Mouse (Mus musculus) liver, postnatal 0 days (tissue): Measurements from ENCODE around the gene Atf1. TPM values are rescaled to one million over a fixed set of nuclear protein-coding genes. Genes with fewer than 3 reads are reported as not detected.
A peak's percentile ranks its signal among the peaks of the same experiment; 100 is the strongest.
"Not testable (repeated sequence)": the region's sequence is repeated elsewhere in the genome, so short reads cannot be mapped to it uniquely, and the experiment has no call there.

Experiments
- ATAC-seq: fragments of 200-750 bp; cut with Nextera tagmentation; 2 replicates; pipeline ENCODE4 v1.8.0; 2017; ENCODE audit warnings: mild to moderate bottlenecking, moderate library complexity
- DNase-seq: peaks from one replicate; pipeline ENCODE4 v3.0.0-alpha.2; 2016
- H3K27ac ChIP-seq: fragments of 300-500 bp; sonication (generic); 2 replicates; pipeline ENCODE4 v1.5.1; 2014; ENCODE audit warnings: antibody characterized with exemption, moderate library complexity, mild to moderate bottlenecking, low read depth
- H3K27me3 ChIP-seq: fragments of 300-500 bp; sonication (generic); 2 replicates; pipeline ENCODE4 v1.6.1; 2014; ENCODE audit warnings: low read length, control low read depth, mixed read lengths; ENCODE audit not compliant: insufficient read depth
- H3K36me3 ChIP-seq: fragments of 300-500 bp; sonication (generic); replicated peaks from 2 replicates; pipeline ENCODE4 v1.6.1; 2014; ENCODE audit warnings: mild to moderate bottlenecking, control low read depth, low read length, moderate library complexity, mixed read lengths; ENCODE audit not compliant: insufficient read depth
- H3K4me1 ChIP-seq: fragments of 300-500 bp; sonication (generic); 2 replicates; pipeline ENCODE4 v1.6.1; 2014; ENCODE audit warnings: antibody characterized with exemption, mild to moderate bottlenecking, control low read depth; ENCODE audit not compliant: insufficient read depth
- H3K4me2 ChIP-seq: fragments of 300-500 bp; sonication (generic); 2 replicates; pipeline ENCODE4 v1.6.1; 2014; ENCODE audit warnings: low read depth, mild to moderate bottlenecking, low read length, moderate library complexity, mixed read lengths
- H3K4me3 ChIP-seq: fragments of 300-500 bp; sonication (generic); 2 replicates; pipeline ENCODE4 v1.5.1; 2014; ENCODE audit warnings: low read depth, low read length
- H3K9ac ChIP-seq: fragments of 300-500 bp; sonication (generic); replicated peaks from 2 replicates; pipeline ENCODE4 v1.6.1; 2014; ENCODE audit warnings: mild to moderate bottlenecking, moderate library complexity
- H3K9me3 ChIP-seq: fragments of 300-500 bp; sonication (generic); 2 replicates; pipeline ENCODE4 v1.6.1; 2016; ENCODE audit warnings: mild to moderate bottlenecking, control low read depth, low read length, mixed read lengths
- CTCF ChIP-seq: sonication (generic); IDR thresholded peaks from 2 replicates; pipeline ENCODE4 v1.5.1; 2016; ENCODE audit warnings: antibody characterized with exemption, low read depth
- EP300 ChIP-seq: IDR thresholded peaks from 2 replicates; pipeline ENCODE4 v1.6.1; 2016; ENCODE audit warnings: antibody characterized with exemption, low read depth, mild to moderate bottlenecking
- WGBS: fragments of 180-500 bp; shearing (Covaris S2); extraction: QIAGEN DNeasy Blood & Tissue Kit; methylation state at CpG from one replicate; pipeline ENCODE4 v1.1.7; 2014; ENCODE audit not compliant: insufficient replicate concordance; 5-methylcytosine and 5-hydroxymethylcytosine counted together
- polyA plus RNA-seq: library from polyadenylated mRNA; unstranded; fragments of >200 nt; fragmentation: Nextera tagmentation; extraction: Ambion mirVana; gene quantifications from 2 replicates; pipeline ENCODE4 v1.2.1, GENCODE M21; 2015

Gene Atf1
- polyA plus RNA-seq, 1 experiment from 2014 or later: 24.4 TPM

DNA sequence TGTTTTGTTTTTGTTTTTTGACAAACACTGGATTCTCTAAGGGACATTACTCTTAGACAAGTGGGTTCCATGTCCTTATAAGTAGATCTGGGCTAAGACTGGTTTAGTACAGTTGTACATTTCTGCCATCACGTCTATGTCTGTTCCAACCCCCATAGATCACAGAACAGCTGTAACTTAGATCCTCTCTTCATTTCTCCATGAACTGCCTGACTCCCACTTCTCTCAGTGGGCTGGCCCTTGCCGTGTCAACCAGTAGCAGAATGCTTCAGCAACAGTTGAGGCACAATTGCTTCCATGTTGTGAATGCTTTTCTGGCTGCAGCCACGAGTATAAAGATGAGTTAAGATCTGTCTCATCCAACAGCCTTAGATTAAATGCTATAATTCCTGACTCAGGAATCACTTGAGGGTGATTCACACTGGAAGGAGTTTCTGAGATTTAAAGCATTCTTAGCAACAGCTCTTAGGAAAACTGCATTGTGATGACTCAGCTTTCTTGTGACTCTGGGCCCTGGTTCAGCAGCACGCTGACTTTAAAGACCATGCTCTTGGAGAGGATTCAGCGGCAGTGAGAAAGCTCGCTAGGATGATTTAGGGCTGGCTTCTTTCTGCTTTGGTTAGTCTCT is 23.6 kb downstream of the Atf1 start:
- DNase-seq (no peak), ATAC-seq (no peak)
- 90% methylated on average over 6 of the region's 6 CpGs for WGBS
- Histone ChIP-seq H3K9ac (no peak overlapping the region), H3K4me1 (no peaks in the 10 kb centered on the region), H3K9me3 (no peaks in the 10 kb centered on the region), H3K4me2 (no peak overlapping the region), H3K27me3 (no peaks in the 10 kb centered on the region), H3K27ac (no peak overlapping the region), H3K4me3 (no peak overlapping the region), H3K36me3 (peaks cover 82% of the 10 kb centered on the region)
- TF ChIP-seq EP300 (no peak), CTCF (no peak)

DNA sequence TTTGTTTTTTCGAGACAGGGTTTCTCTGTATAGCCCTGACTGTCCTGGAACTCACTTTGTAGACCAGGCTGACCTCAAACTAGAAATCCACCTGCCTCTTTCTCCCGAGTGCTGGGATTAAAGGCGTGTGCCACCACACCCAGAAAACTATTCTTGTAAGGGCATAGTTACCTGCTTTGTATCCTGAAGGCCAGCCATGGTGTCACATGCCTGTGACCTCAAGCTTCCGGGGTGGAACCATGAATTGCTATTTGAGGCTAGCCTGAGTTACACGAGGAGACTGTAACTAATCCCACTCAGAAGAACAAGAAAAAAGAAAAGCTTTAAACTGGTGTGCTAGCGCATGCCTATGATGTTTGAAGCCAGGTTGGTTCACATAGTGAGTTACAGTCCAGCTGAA is 28.8 kb downstream of the Atf1 start:
- Histone ChIP-seq H3K4me2 (no peak overlapping the region), H3K27me3 (no peaks in the 10 kb centered on the region), H3K27ac (no peak overlapping the region), H3K4me3 (no peak overlapping the region), H3K9ac (no peak overlapping the region), H3K36me3 (peaks cover 62% of the 10 kb centered on the region), H3K4me1 (no peaks in the 10 kb centered on the region), H3K9me3 (no peaks in the 10 kb centered on the region)
- no peak for DNase-seq
- no peak for TF ChIP-seq EP300
- ATAC-seq: no peak
- WGBS: 87% methylated on average over 6 of the region's 6 CpGs

DNA sequence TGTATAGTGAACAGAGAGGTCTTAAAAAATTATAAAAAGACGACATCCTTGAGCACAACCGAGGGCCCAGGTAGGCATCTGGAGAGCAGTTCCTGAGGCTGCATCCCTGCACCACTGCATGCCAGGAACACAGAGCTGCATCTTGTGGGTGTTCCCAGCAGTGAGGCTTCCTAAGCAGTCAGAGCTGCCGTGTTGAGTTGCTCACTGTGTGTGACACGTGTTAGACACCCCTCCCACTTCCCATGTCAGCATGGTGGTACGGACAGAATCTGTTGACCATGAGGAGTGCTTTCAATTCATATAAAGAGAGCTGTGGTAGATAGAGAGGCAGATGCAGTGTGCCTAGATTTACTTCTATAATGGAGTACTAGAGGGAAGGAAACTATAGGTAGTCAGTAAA is 29.7 kb downstream of the Atf1 start:
- no peaks in the 10 kb centered on the region for H3K27me3 ChIP-seq
- no peak overlapping the region for H3K4me2 ChIP-seq
- no peak overlapping the region for H3K4me3 ChIP-seq
- no peaks in the 10 kb centered on the region for H3K9me3 ChIP-seq
- H3K9ac ChIP-seq: no peak overlapping the region
- peaks cover 58% of the 10 kb centered on the region for H3K36me3 ChIP-seq
- DNase-seq: no peak
- TF ChIP-seq CTCF: no peak
- no peak for TF ChIP-seq EP300
- no peak for ATAC-seq
- WGBS: 89% methylated on average over 5 of the region's 5 CpGs
- H3K27ac ChIP-seq: no peak overlapping the region
- H3K4me1 ChIP-seq: no peaks in the 10 kb centered on the region

DNA sequence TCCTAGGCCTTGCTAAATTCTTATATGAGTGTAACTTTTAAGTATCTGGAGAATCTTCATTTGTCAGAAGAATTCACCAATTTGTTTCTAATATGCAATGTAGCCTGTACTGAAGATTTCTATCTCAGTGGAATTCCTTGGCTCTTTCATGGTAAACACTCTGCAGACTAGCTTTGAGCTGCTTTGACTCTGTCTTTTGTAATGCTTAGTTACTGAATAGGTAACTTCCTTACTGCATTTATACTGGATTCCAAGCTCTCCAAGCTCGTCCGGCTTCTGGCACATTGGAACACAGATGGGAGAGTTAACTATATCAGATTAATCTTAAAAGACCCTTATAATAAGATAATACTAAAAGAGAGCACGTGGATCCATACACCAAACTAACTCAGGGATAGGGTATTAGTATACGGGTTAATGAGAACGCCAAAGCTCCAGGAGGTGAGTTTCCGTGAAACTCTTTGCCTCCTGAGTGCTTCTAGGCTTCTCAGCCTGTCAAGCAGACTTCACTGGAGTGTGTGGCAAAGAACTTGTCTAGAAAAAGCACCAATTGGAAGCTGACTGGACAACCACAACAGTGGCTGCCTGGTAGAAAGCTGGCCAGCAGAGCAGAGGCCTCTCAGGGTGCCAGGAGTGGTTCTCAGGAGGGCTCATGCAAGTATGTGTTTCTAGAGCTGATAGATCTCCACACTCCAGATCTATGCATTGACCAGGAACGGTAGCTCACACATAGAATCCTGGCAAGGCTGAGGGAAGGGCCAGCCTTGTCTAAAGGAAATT is 31.2 kb downstream of the Atf1 start:
- Histone ChIP-seq H3K4me1 (no peaks in the 10 kb centered on the region), H3K9me3 (no peaks in the 10 kb centered on the region), H3K4me3 (no peak overlapping the region), H3K4me2 (no peak overlapping the region), H3K27ac (no peak overlapping the region), H3K36me3 (peaks cover 49% of the 10 kb centered on the region), H3K9ac (no peak overlapping the region), H3K27me3 (no peaks in the 10 kb centered on the region)
- TF ChIP-seq EP300: no peak
- no peak for TF ChIP-seq CTCF
- DNase-seq: no peak
- WGBS: 96% methylated on average over 7 of the region's 7 CpGs
- ATAC-seq: no peak

DNA sequence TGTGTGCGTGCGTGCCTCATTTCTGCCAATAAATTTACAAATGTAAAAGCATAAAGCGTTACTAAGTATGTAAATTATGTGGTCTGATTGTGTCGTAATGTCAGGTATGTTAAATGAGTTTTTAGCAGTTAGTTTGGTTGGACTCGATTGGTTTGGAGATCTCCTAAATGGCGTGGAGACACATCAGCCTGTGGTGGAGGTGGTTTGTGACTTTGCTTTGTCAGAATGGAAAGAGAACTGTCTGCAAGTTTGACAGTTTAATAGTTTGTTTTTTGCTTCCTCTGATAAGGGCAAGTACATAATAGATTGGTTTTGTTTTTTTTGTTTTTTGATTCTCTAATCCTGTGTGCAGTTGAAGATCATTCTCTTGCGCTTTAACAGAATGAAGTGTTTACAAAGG is 32.7 kb downstream of the Atf1 start:
- WGBS: 71% methylated on average over 6 of the region's 7 CpGs
- not testable (repeated sequence) for DNase-seq

DNA sequence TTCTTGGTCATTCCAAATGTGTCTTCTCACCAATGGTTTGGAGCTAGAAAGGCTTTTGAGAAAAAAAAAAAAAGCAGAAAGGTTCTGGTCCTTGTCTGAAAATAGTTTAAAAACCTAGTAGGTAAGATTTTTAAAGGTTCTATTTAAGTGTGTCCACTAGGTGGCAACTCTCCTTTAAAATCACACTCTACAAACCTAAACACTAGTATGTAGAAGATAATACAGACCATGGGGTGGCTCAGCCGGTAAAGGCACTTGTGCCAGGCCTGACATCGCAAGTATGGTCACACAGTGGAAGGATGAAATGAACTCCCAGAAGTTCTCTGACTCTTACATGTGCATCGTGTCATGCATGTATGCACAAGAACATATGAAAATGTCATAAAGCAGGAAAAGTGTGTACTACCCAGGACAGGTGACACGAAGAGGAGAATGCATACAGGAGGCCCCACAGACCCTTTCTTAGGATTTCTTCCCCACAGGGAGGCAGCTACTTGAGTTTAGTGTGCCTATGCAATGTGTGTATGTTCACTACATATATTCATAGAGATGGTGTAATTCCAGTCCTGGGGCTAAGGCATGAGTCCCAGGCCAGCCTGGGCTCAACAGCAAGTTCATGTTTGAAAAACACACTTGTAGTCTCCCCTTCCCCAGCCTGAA is 35.8 kb downstream of the Atf1 start:
- DNase-seq (no peak), ATAC-seq (no peak; the same call in 1 of the 2 replicates)
- Histone ChIP-seq H3K27ac (no peak overlapping the region), H3K4me1 (no peaks in the 10 kb centered on the region), H3K9ac (no peak overlapping the region), H3K4me3 (no peak overlapping the region), H3K4me2 (no peak overlapping the region), H3K27me3 (no peaks in the 10 kb centered on the region), H3K9me3 (no peaks in the 10 kb centered on the region), H3K36me3 (peaks cover 12% of the 10 kb centered on the region)
- 45% methylated on average over 4 of the region's 4 CpGs for WGBS
- no peak for TF ChIP-seq EP300
- peak; percentile 52 for TF ChIP-seq CTCF

More for the DNA sequence above, 32.7 kb downstream of the Atf1 start:
- not testable (repeated sequence) for H3K9me3 ChIP-seq, H3K4me3 ChIP-seq, H3K27ac ChIP-seq, ATAC-seq, H3K4me2 ChIP-seq, H3K27me3 ChIP-seq, H3K4me1 ChIP-seq, H3K9ac ChIP-seq
- H3K36me3 ChIP-seq: peaks cover 34% of the 10 kb centered on the region
